Mouse (Mus musculus) skeletal muscle tissue, adult 2 months (tissue): ENCODE results near the gene Lrrc27.
A peak's percentile ranks its signal among the peaks of the same experiment; 100 is the strongest.

Experiments
- DNase-seq: peaks from one replicate; pipeline ENCODE4 v3.0.0-alpha.2; 2012; ENCODE audit warnings: low read depth, low spot score

The Lrrc27 gene

GRCm38 (mm10) chr7:139272639-139273396, 60.0 kb downstream of the Lrrc27 start:
- DNase-seq: peak; percentile 73

DNA sequence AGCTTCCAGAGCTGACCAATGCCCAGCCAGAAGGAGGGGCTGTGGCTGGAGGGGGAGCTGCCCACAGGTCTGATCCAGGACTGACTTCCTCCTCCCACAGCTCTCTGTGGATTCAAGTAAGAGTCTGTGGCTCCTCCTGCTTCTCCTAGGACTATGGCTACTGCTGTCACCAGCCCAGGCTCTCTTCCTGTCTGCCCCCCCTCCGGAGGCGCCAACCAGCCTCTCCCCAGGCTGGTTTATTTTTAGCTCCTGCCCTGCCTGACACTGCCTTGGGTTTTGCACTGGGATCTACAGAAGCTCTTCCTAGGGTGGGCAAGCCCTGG, 60.6 kb downstream of the Lrrc27 start:
- DNase-seq: peak; percentile 59

GRCm38 (mm10) chr7:139275586-139275985, 62.8 kb downstream of the Lrrc27 start:
- no peak for DNase-seq

- DNase-seq: no peak
Observed at GRCm38 (mm10) chr7:139276150-139276549, 63.4 kb downstream of the Lrrc27 start.

DNA sequence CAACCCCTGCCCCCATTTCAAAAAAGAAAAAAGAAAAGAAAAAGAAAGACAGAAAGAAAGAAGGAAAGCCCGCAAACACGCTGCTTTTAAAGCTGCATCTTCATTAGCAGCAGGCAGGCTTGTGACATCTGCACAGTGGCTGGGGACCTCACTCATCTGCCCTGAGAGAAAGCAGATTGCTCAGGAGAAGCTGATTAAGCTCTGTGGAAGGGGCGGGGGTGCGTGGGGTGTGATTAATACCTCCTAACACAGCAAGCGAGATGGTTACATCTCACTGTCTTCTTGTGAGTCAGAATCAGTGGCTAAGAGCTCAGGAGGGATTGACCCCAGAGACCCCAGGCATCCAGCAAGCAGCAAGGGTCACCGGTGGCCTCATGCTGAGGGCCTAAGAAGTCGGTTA, 64.7 kb downstream of the Lrrc27 start:
- DNase-seq: no peak

GRCm38 (mm10) chr7:139279571-139279970, 66.8 kb downstream of the Lrrc27 start:
- no peak for DNase-seq

DNA sequence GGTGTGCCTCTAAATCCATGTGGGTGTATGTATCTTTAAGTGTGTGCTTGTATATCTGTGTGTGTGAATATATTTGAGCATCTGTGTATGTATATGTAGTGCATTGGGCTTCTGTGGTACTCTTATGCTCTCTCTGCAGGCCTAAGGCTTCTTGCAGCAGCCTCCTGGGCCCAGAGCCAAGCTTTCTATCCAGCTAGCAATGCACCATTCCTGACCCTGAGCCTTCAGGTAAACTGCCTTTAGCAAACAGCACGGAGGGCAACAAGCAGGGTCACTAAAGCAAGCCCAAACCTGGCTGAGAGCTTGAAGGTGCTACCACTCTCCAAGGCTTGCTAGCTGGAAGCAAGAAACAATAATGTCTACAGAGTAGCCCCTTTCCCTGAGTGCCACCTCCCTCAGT, 67.3 kb downstream of the Lrrc27 start:
- DNase-seq: no peak

GRCm38 (mm10) chr7:139281195-139281594, 68.4 kb downstream of the Lrrc27 start:
- DNase-seq: no peak

DNA sequence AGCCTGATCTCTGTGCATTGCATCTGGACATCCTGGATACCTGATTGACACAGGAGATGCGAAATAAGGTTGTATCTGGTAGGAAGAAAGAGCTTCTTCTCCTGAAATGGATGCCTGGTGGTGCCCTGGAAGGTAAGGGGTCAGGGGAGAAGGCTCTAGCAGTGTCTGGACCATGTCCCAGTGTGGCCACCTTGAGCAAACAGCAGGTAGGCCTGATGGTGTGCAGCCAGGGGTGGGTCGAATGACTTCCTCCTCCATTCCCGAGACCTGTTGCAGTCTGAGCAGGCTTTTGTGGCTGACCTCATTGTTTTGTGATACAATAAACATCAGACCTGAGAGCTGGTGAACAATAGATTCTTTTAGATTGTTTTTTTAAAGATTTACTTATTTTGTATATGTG, 69.2 kb downstream of the Lrrc27 start:
- no peak for DNase-seq

DNA sequence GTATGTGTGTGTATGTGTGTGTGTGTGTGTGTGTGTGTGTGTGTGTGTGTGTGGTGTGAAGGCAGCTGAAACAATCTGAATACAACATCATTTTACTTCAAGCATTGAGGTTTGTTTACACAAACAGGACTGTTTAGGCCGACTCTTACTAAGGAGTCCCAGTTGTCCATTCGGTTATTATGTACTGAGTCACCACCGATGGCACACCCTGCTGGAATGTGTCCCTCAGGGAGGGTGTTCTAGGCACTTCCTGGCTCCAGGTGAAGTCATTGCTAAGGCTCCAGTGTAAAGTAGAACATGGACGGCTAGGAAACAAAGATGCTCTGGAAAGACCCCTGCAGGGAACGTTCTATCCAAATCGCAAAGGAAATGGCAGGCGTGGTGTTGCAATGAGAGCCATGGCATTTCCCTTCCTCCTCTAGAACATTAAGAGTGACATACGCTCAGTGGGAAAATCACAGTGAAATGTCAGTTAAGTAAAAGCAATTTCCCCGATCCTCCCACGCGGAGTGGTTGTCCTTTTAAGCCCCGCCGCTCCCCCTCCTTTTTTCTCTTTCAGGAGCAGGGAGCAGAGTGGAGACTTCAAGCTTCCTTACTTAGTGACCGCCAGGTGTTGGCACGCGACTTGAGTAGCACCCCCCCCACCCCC, 72.6 kb downstream of the Lrrc27 start:
- DNase-seq: no peak

- no peak for DNase-seq
Observed at GRCm38 (mm10) chr7:139288540-139288939, 75.8 kb downstream of the Lrrc27 start.
